Mouse (Mus musculus): ENCODE measurements around the gene Camkk1. TPM values are rescaled to one million over a fixed set of nuclear protein-coding genes. Genes with fewer than 3 reads are reported as not detected.
A peak's percentile ranks its signal among the peaks of the same experiment; 100 is the strongest.

The Camkk1 gene
- polyA plus RNA-seq, 1 experiment from 2014 or later, result 3.5 TPM

GRCm38 (mm10) chr11:73077211-73077720 lies 58.5 kb downstream of the Camkk1 start:
- 84% methylated on average over 6 of the region's 6 CpGs for WGBS
- ATAC-seq (ENCODE audit: insufficient read depth), result no peak

GRCm38 (mm10) chr11:73078615-73079014 lies 59.8 kb downstream of the Camkk1 start:
- no peak for TF ChIP-seq CTCF (IDR thresholded peaks at IDR 0.05; ENCODE audit: low read depth)
- DNase-seq (no peak), ATAC-seq (ENCODE audit: insufficient read depth) (no peak)
- Histone ChIP-seq H3K27ac (ENCODE audit: low read depth) (no peak overlapping the region), H3K9me3 (ENCODE audit: low read depth, low read length) (no peaks in the 10 kb centered on the region), H3K36me3 (ENCODE audit: insufficient read depth) (peaks cover 81% of the 10 kb centered on the region), H3K4me2 (no peak overlapping the region), H3K4me3 (ENCODE audit: low read depth, low read length) (no peak overlapping the region), H3K27me3 (ENCODE audit: insufficient read depth, low read length) (no peaks in the 10 kb centered on the region), H3K9ac (no peak overlapping the region), H3K4me1 (ENCODE audit: insufficient read depth) (no peaks in the 10 kb centered on the region)
- WGBS, result 91% methylated on average over 8 of the region's 8 CpGs

More at GRCm38 (mm10) chr11:73077211-73077720, 58.5 kb downstream of the Camkk1 start:
- no peaks in the 10 kb centered on the region for H3K4me1 ChIP-seq (ENCODE audit: insufficient read depth)
- no peak for DNase-seq
- H3K4me2 ChIP-seq, result no peak overlapping the region
- no peaks in the 10 kb centered on the region for H3K9me3 ChIP-seq (ENCODE audit: low read depth, low read length)
- no peak overlapping the region for H3K27ac ChIP-seq (ENCODE audit: low read depth)
- no peak overlapping the region for H3K4me3 ChIP-seq (ENCODE audit: low read depth, low read length)
- no peak overlapping the region for H3K9ac ChIP-seq
- H3K27me3 ChIP-seq (ENCODE audit: insufficient read depth, low read length), result no peaks in the 10 kb centered on the region
- TF ChIP-seq CTCF (IDR thresholded peaks at IDR 0.05; ENCODE audit: low read depth), result no peak
- peaks cover 88% of the 10 kb centered on the region for H3K36me3 ChIP-seq (ENCODE audit: insufficient read depth)

DNA sequence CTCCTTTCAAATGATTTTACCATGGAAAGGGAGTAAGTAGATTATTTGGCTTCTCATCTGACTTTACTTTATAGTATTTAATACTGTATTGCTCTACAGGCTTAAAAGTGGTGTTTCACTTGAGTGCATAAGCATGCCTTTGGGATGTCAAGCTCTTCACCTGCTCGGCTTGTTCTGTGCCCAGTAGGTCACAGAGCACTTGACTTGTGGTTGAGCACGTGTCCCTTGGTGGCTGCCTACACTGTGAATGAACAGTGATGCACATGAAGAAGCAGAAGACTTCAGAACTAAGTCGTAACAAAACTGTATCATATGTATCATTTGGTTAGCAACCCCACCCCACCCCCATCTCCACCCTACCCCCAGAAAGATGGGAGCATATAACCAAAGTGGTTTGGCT lies 61.5 kb downstream of the Camkk1 start:
- Histone ChIP-seq H3K36me3 (ENCODE audit: insufficient read depth) (peaks cover 72% of the 10 kb centered on the region), H3K4me1 (ENCODE audit: insufficient read depth) (no peaks in the 10 kb centered on the region), H3K4me3 (ENCODE audit: low read depth, low read length) (no peak overlapping the region), H3K4me2 (no peak overlapping the region), H3K27ac (ENCODE audit: low read depth) (no peak overlapping the region), H3K27me3 (ENCODE audit: insufficient read depth, low read length) (no peaks in the 10 kb centered on the region), H3K9ac (no peak overlapping the region), H3K9me3 (ENCODE audit: low read depth, low read length) (no peaks in the 10 kb centered on the region)
- WGBS, result 80% methylated on average over 3 of the region's 3 CpGs
- DNase-seq (no peak), ATAC-seq (ENCODE audit: insufficient read depth) (no peak)
- TF ChIP-seq CTCF (IDR thresholded peaks at IDR 0.05; ENCODE audit: low read depth), result no peak

- H3K4me3 ChIP-seq (ENCODE audit: low read depth, low read length), result no peak overlapping the region
- H3K27ac ChIP-seq (ENCODE audit: low read depth), result no peak overlapping the region
- TF ChIP-seq CTCF (IDR thresholded peaks at IDR 0.05; ENCODE audit: low read depth), result no peak
- WGBS, result 67% methylated on average over 6 of the region's 6 CpGs
- ATAC-seq (ENCODE audit: insufficient read depth) (no peak; the same call in 1 of the 2 replicates), DNase-seq (no peak)
- H3K9me3 ChIP-seq (ENCODE audit: low read depth, low read length), result no peaks in the 10 kb centered on the region
- no peaks in the 10 kb centered on the region for H3K4me1 ChIP-seq (ENCODE audit: insufficient read depth)
- H3K9ac ChIP-seq, result no peak overlapping the region
- H3K36me3 ChIP-seq (ENCODE audit: insufficient read depth), result peaks cover 34% of the 10 kb centered on the region
- no peak overlapping the region for H3K4me2 ChIP-seq
- H3K27me3 ChIP-seq (ENCODE audit: insufficient read depth, low read length), result no peaks in the 10 kb centered on the region
Measured at GRCm38 (mm10) chr11:73084303-73084702, 65.5 kb downstream of the Camkk1 start.

DNA sequence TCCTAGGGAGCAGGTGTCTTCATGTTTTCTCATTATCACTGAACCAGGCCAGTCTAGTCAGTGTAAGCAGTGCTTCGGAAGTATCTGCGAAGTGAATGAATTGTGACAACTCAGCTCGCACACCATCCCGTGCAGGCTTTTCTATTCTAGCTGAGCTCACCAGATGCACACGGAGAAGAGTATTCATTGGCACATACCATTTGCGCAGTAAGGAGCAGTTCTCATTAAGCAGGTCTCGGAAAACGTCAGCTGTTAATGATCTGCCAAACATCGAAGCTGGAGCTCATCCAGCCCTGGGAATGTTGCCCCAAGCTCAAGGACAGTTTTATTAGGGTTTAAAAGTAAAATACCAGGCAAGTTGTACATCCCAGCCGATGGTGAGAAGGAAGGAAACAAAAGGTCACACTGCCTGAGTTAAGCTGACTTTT lies 66.0 kb downstream of the Camkk1 start:
- no peak for TF ChIP-seq CTCF (IDR thresholded peaks at IDR 0.05; ENCODE audit: low read depth)
- peaks cover 30% of the 10 kb centered on the region for H3K36me3 ChIP-seq (ENCODE audit: insufficient read depth)
- 59% methylated on average over 10 of the region's 10 CpGs for WGBS
- no peak overlapping the region for H3K4me3 ChIP-seq (ENCODE audit: low read depth, low read length)
- H3K9ac ChIP-seq, result no peak overlapping the region
- H3K4me2 ChIP-seq, result no peak overlapping the region
- no peaks in the 10 kb centered on the region for H3K4me1 ChIP-seq (ENCODE audit: insufficient read depth)
- H3K9me3 ChIP-seq (ENCODE audit: low read depth, low read length), result no peaks in the 10 kb centered on the region
- ATAC-seq (ENCODE audit: insufficient read depth) (peak; percentile 60), DNase-seq (peak; percentile 68)
- no peaks in the 10 kb centered on the region for H3K27me3 ChIP-seq (ENCODE audit: insufficient read depth, low read length)
- H3K27ac ChIP-seq (ENCODE audit: low read depth), result peak overlapping the region; percentile 6; the same call in 1 of the 2 replicates

DNA sequence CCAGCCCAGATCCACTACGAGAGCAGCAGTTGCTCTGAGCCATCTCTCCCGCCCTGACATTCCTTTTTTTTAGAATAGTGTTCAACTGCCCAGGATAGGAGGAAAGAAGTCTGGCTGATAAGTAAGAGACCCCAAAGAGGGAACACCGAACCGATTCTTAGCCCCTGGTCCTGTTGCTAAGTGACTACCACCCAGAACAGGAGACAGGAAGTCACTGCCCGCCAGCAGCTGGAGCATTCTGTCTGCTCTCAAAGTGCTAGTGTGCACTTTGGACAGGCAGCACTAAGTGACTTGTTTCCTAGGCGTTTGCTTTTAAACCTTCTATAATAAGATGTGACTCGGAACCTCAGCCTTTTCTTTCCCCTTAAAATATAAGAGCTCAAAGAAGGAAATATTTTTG lies 66.6 kb downstream of the Camkk1 start:
- no peak overlapping the region for H3K4me3 ChIP-seq (ENCODE audit: low read depth, low read length)
- 56% methylated on average over 7 of the region's 7 CpGs for WGBS
- H3K4me1 ChIP-seq (ENCODE audit: insufficient read depth), result no peaks in the 10 kb centered on the region
- ATAC-seq (ENCODE audit: insufficient read depth) (no peak), DNase-seq (peak; percentile 30)
- H3K27ac ChIP-seq (ENCODE audit: low read depth), result peak overlapping the region; percentile 6; the same call in 1 of the 2 replicates
- H3K4me2 ChIP-seq, result no peak overlapping the region
- H3K36me3 ChIP-seq (ENCODE audit: insufficient read depth), result peaks cover 28% of the 10 kb centered on the region
- H3K27me3 ChIP-seq (ENCODE audit: insufficient read depth, low read length), result no peaks in the 10 kb centered on the region
- H3K9ac ChIP-seq, result no peak overlapping the region
- H3K9me3 ChIP-seq (ENCODE audit: low read depth, low read length), result no peaks in the 10 kb centered on the region
- TF ChIP-seq CTCF (IDR thresholded peaks at IDR 0.05; ENCODE audit: low read depth), result no peak

- no peak for DNase-seq
- no peaks in the 10 kb centered on the region for H3K27me3 ChIP-seq (ENCODE audit: insufficient read depth, low read length)
- 48% methylated on average over 6 of the region's 6 CpGs for WGBS
- peaks cover 8% of the 10 kb centered on the region; the same call in 1 of the 2 replicates for H3K36me3 ChIP-seq (ENCODE audit: insufficient read depth)
- no peak overlapping the region for H3K9ac ChIP-seq
- ATAC-seq (ENCODE audit: insufficient read depth), result no peak
- no peak overlapping the region for H3K4me3 ChIP-seq (ENCODE audit: low read depth, low read length)
- no peaks in the 10 kb centered on the region for H3K9me3 ChIP-seq (ENCODE audit: low read depth, low read length)
- H3K27ac ChIP-seq (ENCODE audit: low read depth), result no peak overlapping the region
- no peak overlapping the region for H3K4me2 ChIP-seq
- no peak for TF ChIP-seq CTCF (IDR thresholded peaks at IDR 0.05; ENCODE audit: low read depth)
- H3K4me1 ChIP-seq (ENCODE audit: insufficient read depth), result no peaks in the 10 kb centered on the region
Measured at GRCm38 (mm10) chr11:73087700-73088480, 69.1 kb downstream of the Camkk1 start.
